Mouse (Mus musculus) lung, embryonic 15.5 days (tissue): ENCODE results near the gene Ppid. TPM values are rescaled to one million over a fixed set of nuclear protein-coding genes. Genes with fewer than 3 reads are reported as not detected.

Experiments
- ATAC-seq: fragments of 200-750 bp; cut with Nextera tagmentation; 2 replicates; pipeline ENCODE4 v1.8.0; 2017; ENCODE audit warnings: moderate number of reproducible peaks, borderline replicate concordance; ENCODE audit not compliant: low FRiP score, low TSS enrichment; ENCODE audit errors: extremely low read depth
- H3K27ac ChIP-seq: fragments of 300-500 bp; sonication (generic); 2 replicates; pipeline ENCODE4 v1.5.1; 2015; ENCODE audit warnings: moderate library complexity, mild to moderate bottlenecking, inconsistent platforms
- H3K27me3 ChIP-seq: fragments of 300-500 bp; sonication (generic); 2 replicates; pipeline ENCODE4 v1.6.1; 2015; ENCODE audit warnings: inconsistent platforms
- H3K36me3 ChIP-seq: fragments of 300-500 bp; sonication (generic); 2 replicates; pipeline ENCODE4 v1.6.1; 2015; ENCODE audit warnings: inconsistent platforms
- H3K4me1 ChIP-seq: fragments of 300-500 bp; sonication (generic); 2 replicates; pipeline ENCODE4 v1.6.1; 2015; ENCODE audit warnings: inconsistent platforms
- H3K4me2 ChIP-seq: fragments of 300-500 bp; sonication (generic); 2 replicates; pipeline ENCODE4 v1.6.1; 2015; ENCODE audit warnings: inconsistent platforms, mild to moderate bottlenecking, moderate library complexity
- H3K4me3 ChIP-seq: fragments of 300-500 bp; sonication (generic); 2 replicates; pipeline ENCODE4 v1.5.1; 2015; ENCODE audit warnings: mild to moderate bottlenecking, inconsistent platforms
- H3K9ac ChIP-seq: fragments of 300-500 bp; sonication (generic); 2 replicates; pipeline ENCODE4 v1.6.1; 2015; ENCODE audit warnings: inconsistent platforms
- H3K9me3 ChIP-seq: fragments of 300-500 bp; sonication (generic); 2 replicates; pipeline ENCODE4 v1.6.1; 2016; ENCODE audit warnings: inconsistent platforms
- WGBS: fragments of 180-500 bp; shearing (Covaris S2); methylation state at CpG from one replicate; pipeline ENCODE4 v1.1.7; 2015; 5-methylcytosine and 5-hydroxymethylcytosine counted together
- polyA plus RNA-seq: library from polyadenylated mRNA; unstranded; fragments of >200 nt; fragmentation: Nextera tagmentation; extraction: Ambion mirVana; gene quantifications from 2 replicates; pipeline ENCODE4 v1.2.1, GENCODE M21; 2015

Ppid gene
- polyA plus RNA-seq, 1 experiment from 2014 or later: 161 TPM

DNA sequence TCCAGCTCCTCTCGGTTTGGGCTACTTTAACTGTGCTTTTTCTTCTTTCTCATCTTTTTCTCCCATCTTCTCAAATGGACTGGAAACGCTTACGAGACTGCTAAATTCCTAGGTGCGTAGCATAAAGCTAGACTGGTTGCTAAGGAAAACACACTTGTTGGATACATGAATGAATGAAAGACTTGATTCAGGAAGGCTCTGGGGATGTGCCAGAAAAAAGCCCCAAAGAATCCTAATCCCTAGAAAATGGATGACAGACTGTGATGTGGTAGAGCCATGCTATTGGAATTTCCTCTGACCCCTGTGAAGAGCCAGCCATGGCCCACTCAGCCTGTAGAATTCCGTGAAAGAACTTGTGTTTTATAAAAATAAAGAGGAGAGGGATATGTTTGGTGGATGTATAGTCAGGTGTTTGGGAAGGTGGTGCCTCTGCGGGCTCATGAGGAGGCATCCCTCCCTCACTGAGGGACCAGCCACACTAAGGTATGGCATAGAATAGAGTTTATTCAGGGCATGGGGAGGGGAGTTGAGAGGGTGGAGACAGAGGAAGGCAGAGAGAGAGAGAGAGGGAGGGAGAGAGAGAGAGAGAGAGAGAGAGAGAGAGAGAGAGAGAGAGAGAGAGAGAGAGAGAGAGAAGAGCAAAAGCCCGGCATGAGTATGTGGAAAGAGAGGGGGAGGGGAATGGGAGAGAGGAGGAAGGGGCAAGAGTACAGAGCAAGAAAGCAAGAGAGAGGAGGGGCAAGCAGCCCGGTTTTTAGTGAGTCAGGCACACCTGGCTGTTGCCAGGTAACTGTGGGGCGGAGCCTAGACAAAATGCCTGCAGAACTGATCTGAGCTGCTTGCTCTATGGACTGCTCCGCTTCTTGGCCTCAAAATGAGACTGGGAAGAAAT, 15.3 kb upstream of the Ppid start:
- H3K36me3 ChIP-seq: no peaks in the 10 kb centered on the region
- WGBS: 35% methylated on average over 10 of the region's 10 CpGs
- H3K9me3 ChIP-seq: no peaks in the 10 kb centered on the region
- no peak overlapping the region for H3K27ac ChIP-seq
- ATAC-seq: peak; percentile 66
- no peaks in the 10 kb centered on the region for H3K27me3 ChIP-seq
- H3K4me2 ChIP-seq: peak overlapping the region; percentile 32; the same call in 1 of the 2 replicates
- H3K4me1 ChIP-seq: no peaks in the 10 kb centered on the region
- no peak overlapping the region for H3K9ac ChIP-seq
- no peak overlapping the region for H3K4me3 ChIP-seq

DNA sequence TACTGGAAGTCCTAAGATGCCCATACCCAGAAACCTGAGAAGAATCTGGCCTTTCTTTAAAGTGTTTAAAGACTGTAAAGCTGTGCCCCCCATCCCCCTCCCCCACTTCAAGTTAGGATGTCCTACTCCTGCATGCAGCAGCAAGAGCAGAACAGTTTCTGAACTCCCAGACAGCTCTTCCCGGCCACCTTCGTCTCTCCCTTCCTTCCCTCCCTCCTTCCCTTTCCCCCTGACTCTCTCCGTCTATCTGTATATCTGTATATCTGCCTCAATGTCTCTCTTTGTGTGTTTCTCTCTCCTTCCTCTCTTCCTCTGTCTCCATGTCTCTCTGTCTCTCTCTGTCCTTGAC, 14.7 kb upstream of the Ppid start:
- H3K36me3 ChIP-seq: no peaks in the 10 kb centered on the region
- no peaks in the 10 kb centered on the region for H3K4me1 ChIP-seq
- peak overlapping the region; percentile 32; the same call in 1 of the 2 replicates for H3K4me2 ChIP-seq
- 7% methylated on average over 3 of the region's 3 CpGs for WGBS
- no peaks in the 10 kb centered on the region for H3K9me3 ChIP-seq
- H3K4me3 ChIP-seq: no peak overlapping the region
- no peak overlapping the region for H3K27ac ChIP-seq
- no peaks in the 10 kb centered on the region for H3K27me3 ChIP-seq
- peak; percentile 19; the same call in 1 of the 2 replicates for ATAC-seq
- H3K9ac ChIP-seq: no peak overlapping the region

DNA sequence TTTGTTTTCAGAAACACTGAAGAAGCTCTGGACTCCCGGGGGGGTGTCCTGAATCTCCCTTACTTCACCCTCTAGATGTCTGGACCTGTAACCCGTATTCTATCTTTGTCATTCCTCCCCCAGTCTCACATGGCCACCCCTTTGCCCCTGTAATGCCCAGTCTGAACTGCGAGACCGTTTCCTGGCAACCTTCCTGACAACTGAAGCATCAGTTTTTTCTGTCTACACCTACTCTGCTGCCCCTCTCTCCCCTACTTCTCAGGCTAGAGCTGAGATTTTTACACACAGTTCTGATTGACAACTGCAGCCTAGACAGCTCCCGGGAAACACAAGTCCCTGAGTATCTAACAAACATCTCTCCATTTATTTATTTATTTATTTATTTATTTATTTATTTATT, 14.3 kb upstream of the Ppid start:
- 20% methylated on average over 5 of the region's 5 CpGs for WGBS
- Histone ChIP-seq H3K9ac (no peak overlapping the region), H3K36me3 (no peaks in the 10 kb centered on the region), H3K9me3 (no peaks in the 10 kb centered on the region), H3K4me3 (no peak overlapping the region), H3K4me1 (no peaks in the 10 kb centered on the region), H3K4me2 (peak overlapping the region; percentile 32; the same call in 1 of the 2 replicates), H3K27me3 (no peaks in the 10 kb centered on the region), H3K27ac (no peak overlapping the region)
- ATAC-seq: no peak

DNA sequence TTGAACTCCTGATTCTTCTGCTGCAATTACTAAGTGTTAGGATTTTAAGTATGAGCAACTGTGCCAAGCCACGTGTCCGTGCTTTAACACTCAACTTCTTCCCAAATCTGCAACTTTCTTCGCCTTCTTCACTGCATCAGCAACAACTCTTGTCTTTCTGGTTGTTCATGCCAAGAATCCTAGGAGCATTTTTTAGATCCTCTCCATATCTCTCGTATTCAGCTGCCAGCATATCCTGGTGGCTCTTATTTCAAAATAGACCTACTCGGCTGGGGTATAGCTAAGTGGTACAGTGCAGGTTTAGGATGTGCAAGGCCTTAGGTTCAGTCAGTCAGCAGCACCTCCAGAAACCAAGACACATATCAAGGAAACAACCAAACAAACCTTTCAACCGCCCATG, 13.5 kb upstream of the Ppid start:
- H3K4me1 ChIP-seq: no peaks in the 10 kb centered on the region
- 77% methylated on average over 6 of the region's 6 CpGs for WGBS
- no peak overlapping the region for H3K4me3 ChIP-seq
- H3K9me3 ChIP-seq: no peaks in the 10 kb centered on the region
- no peak for ATAC-seq
- H3K27ac ChIP-seq: no peak overlapping the region
- H3K9ac ChIP-seq: no peak overlapping the region
- no peak overlapping the region for H3K4me2 ChIP-seq
- no peaks in the 10 kb centered on the region for H3K36me3 ChIP-seq
- H3K27me3 ChIP-seq: no peaks in the 10 kb centered on the region

DNA sequence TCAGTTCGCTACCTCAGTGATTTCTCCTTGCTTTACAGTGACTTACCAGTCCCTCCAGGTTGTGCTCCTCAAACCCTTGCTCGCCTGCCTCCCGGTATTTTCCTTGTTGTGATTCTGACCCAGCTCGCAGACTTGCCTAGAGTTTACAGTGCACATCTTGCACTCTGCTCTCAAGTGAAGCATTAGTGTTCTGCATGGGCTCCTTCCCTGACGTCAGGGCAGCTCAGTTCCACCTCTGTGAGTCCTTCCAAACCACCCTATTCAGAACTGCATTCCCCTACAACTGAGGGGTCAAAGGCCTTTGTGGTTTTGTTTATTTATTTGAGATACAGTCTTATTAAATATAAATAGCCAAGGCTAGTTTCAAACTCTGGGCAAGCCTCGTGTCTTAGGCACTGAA, 13.0 kb upstream of the Ppid start:
- Histone ChIP-seq H3K4me2 (no peak overlapping the region), H3K9ac (no peak overlapping the region), H3K4me1 (no peaks in the 10 kb centered on the region), H3K27ac (no peak overlapping the region), H3K36me3 (no peaks in the 10 kb centered on the region), H3K9me3 (no peaks in the 10 kb centered on the region), H3K27me3 (no peaks in the 10 kb centered on the region), H3K4me3 (no peak overlapping the region)
- WGBS: 65% methylated on average over 6 of the region's 6 CpGs
- ATAC-seq: no peak

GRCm38 (mm10) chr3:79579891-79580575, 11.1 kb upstream of the Ppid start:
- no peaks in the 10 kb centered on the region for H3K27me3 ChIP-seq
- H3K27ac ChIP-seq: no peak overlapping the region
- no peaks in the 10 kb centered on the region for H3K9me3 ChIP-seq
- H3K9ac ChIP-seq: no peak overlapping the region
- no peak overlapping the region for H3K4me2 ChIP-seq
- WGBS: 51% methylated on average over 5 of the region's 5 CpGs
- no peaks in the 10 kb centered on the region for H3K36me3 ChIP-seq
- no peaks in the 10 kb centered on the region for H3K4me1 ChIP-seq
- ATAC-seq: no peak
- H3K4me3 ChIP-seq: no peak overlapping the region

DNA sequence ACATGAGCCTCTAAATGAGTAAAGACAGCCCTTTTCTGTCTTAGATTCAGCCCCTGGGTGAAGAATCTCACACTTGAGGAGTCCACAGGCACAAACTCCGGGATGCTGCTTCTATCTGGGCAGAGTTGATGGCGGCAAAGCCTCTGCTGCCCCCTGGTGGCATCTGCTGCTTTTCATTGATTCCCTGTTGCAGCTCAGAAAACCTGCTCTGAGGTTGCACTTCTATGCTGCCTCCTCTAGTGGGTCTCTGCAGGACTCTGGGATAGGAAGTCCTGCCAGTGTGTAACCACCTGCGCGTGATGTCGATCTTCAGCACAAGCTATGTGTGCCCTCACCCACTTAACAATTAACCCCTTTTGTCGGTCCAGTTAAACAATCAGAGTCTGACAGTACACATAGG, 4.3 kb upstream of the Ppid start:
- no peak overlapping the region for H3K9ac ChIP-seq
- no peak overlapping the region for H3K27ac ChIP-seq
- H3K4me1 ChIP-seq: 0 out of 2 replicates have a peak, but pooled peaks cover 4% of the 10 kb centered on the region
- peak; percentile 50; the same call in 1 of the 2 replicates for ATAC-seq
- no peak overlapping the region for H3K4me2 ChIP-seq
- H3K4me3 ChIP-seq: no peak overlapping the region
- H3K9me3 ChIP-seq: no peaks in the 10 kb centered on the region
- H3K27me3 ChIP-seq: no peaks in the 10 kb centered on the region
- WGBS: 3% methylated on average over 6 of the region's 6 CpGs
- H3K36me3 ChIP-seq: no peaks in the 10 kb centered on the region

DNA sequence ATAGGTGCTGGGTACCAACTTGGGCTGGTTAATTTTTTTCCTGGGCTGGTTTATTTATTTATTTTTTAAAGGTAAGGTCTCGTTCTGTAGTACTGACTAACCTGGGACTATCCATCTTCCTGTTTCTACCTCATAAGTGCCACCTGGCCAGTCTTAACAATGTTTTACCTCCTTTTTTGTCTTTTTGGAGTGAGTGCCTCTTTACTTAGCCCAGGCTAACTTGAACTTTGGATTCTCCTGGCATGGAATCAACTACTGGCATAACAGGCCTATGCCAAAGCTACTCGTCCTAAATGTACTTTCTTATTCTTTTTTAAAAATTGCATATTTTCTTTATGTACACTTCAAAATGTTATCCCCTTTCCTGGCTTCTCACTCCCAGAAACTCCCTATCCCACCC, 1.5 kb upstream of the Ppid start:
- 67% methylated on average over 2 of the region's 2 CpGs for WGBS
- H3K9ac ChIP-seq: no peak overlapping the region
- H3K4me1 ChIP-seq: peaks cover 18% of the 10 kb centered on the region; the same call in 1 of the 2 replicates
- peaks cover 8% of the 10 kb centered on the region; the same call in 1 of the 2 replicates for H3K36me3 ChIP-seq
- H3K27ac ChIP-seq: no peak overlapping the region
- H3K9me3 ChIP-seq: no peaks in the 10 kb centered on the region
- ATAC-seq: no peak
- no peaks in the 10 kb centered on the region for H3K27me3 ChIP-seq
- H3K4me2 ChIP-seq: no peak overlapping the region
- H3K4me3 ChIP-seq: no peak overlapping the region

DNA sequence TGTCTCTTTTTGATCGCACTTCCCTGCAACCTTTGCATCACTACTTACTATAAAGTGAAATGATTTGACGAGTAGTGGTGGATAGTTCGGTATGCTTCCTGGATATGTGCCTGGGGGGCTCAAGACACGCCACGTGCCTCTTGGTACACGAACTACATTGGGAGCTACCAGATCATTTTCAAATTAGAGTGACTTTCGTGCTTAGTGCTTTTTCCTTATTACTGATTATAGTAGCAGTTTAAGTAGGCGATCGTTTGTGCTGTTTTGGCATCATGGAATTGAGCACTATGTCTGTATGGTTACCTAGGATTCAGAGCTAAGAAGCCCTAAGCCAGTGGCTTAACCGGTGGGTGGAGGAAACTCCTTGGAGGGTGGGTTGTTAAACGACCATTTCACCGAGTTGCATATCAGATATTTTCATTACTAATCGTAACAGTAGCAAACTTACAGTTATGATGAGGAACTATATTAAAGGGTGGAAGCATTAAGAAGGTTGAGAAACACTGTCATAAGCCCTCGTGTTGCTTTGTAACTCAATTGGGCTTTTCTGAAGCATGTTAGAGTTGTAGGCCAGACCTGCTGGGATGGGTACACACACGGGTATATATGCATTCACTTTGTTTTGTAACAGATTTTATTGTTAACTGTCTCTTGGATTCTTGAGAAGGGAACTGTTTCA, 790 bp downstream of the Ppid start:
- H3K4me3 ChIP-seq: peak overlapping the region; percentile 96
- peak overlapping the region; percentile 92 for H3K27ac ChIP-seq
- no peaks in the 10 kb centered on the region for H3K9me3 ChIP-seq
- ATAC-seq: peak; percentile 19; the same call in 1 of the 2 replicates
- peak overlapping the region; percentile 71 for H3K4me2 ChIP-seq
- peaks cover 18% of the 10 kb centered on the region; the same call in 1 of the 2 replicates for H3K4me1 ChIP-seq
- WGBS: 1% methylated on average over 15 of the region's 15 CpGs
- peaks cover 26% of the 10 kb centered on the region for H3K36me3 ChIP-seq
- H3K27me3 ChIP-seq: no peaks in the 10 kb centered on the region
- peak overlapping the region; percentile 84 for H3K9ac ChIP-seq

GRCm38 (mm10) chr3:79595468-79595867, 4.3 kb downstream of the Ppid start:
- no peak for ATAC-seq
- H3K36me3 ChIP-seq: peaks cover 53% of the 10 kb centered on the region
- H3K27me3 ChIP-seq: no peaks in the 10 kb centered on the region
- peaks cover 18% of the 10 kb centered on the region; the same call in 1 of the 2 replicates for H3K4me1 ChIP-seq
- no peak overlapping the region for H3K27ac ChIP-seq
- WGBS: 91% methylated on average over 7 of the region's 7 CpGs
- no peak overlapping the region for H3K4me2 ChIP-seq
- no peaks in the 10 kb centered on the region for H3K9me3 ChIP-seq
- H3K9ac ChIP-seq: no peak overlapping the region
- H3K4me3 ChIP-seq: no peak overlapping the region

GRCm38 (mm10) chr3:79609886-79610285, 18.7 kb downstream of the Ppid start:
- Histone ChIP-seq H3K36me3 (peaks cover 44% of the 10 kb centered on the region), H3K4me3 (no peak overlapping the region), H3K4me2 (no peak overlapping the region), H3K27ac (no peak overlapping the region), H3K27me3 (no peaks in the 10 kb centered on the region), H3K4me1 (no peaks in the 10 kb centered on the region), H3K9ac (no peak overlapping the region), H3K9me3 (no peaks in the 10 kb centered on the region)
- WGBS: 89% methylated on average over 2 of the region's 2 CpGs
- ATAC-seq: no peak
